Mouse (Mus musculus): Measurements from ENCODE around the gene Dok1. TPM values are rescaled to one million over a fixed set of nuclear protein-coding genes. Genes with fewer than 3 reads are reported as not detected.

Dok1 gene
- total and polyA plus RNA-seq, 2 experiments from 2014 or later = 6.3 to 11.5 TPM

- peak overlapping the region; percentile 11; the same call in 1 of the 2 replicates for H3K4me3 ChIP-seq (ENCODE audit: low read depth, low read length)
- no peaks in the 10 kb centered on the region for H3K9me3 ChIP-seq (replicated peaks; ENCODE audit: control insufficient read depth, low read length)
- DNase-seq (ENCODE audit: low spot score) (no peak), ATAC-seq (ENCODE audit: insufficient read depth, low read depth) (no peak)
- peaks cover 3% of the 10 kb centered on the region; the same call in 1 of the 2 replicates for H3K4me1 ChIP-seq (ENCODE audit: control insufficient read depth, insufficient read depth)
- H3K36me3 ChIP-seq (replicated peaks; ENCODE audit: control insufficient read depth, insufficient read depth, low read length) = no peaks in the 10 kb centered on the region
- TF ChIP-seq EP300 (IDR thresholded peaks at IDR 0.05; ENCODE audit: low read depth) (no peak), CTCF (IDR thresholded peaks at IDR 0.05; ENCODE audit: low read depth) (no peak)
- H3K27ac ChIP-seq (ENCODE audit: low read depth) = no peak overlapping the region
- no peak overlapping the region for H3K9ac ChIP-seq (replicated peaks; ENCODE audit: low read depth, low read length)
- peaks cover 97% of the 10 kb centered on the region for H3K27me3 ChIP-seq (ENCODE audit: control insufficient read depth, insufficient read depth, low read length)
- 4% methylated on average over 24 of the region's 24 CpGs for WGBS
- no peak overlapping the region for H3K4me2 ChIP-seq (ENCODE audit: low read depth, low read length)
Observed at GRCm38 (mm10) chr6:83071220-83071619, 37.9 kb upstream of the Dok1 start.

- ATAC-seq (ENCODE audit: insufficient read depth, low read depth) (no peak), DNase-seq (ENCODE audit: low spot score) (no peak)
- Histone ChIP-seq H3K4me1 (ENCODE audit: control insufficient read depth, insufficient read depth) (peaks cover 3% of the 10 kb centered on the region; the same call in 1 of the 2 replicates), H3K9me3 (replicated peaks; ENCODE audit: control insufficient read depth, low read length) (no peaks in the 10 kb centered on the region), H3K4me3 (ENCODE audit: low read depth, low read length) (peak overlapping the region; percentile 35), H3K4me2 (ENCODE audit: low read depth, low read length) (no peak overlapping the region), H3K36me3 (replicated peaks; ENCODE audit: control insufficient read depth, insufficient read depth, low read length) (no peaks in the 10 kb centered on the region), H3K9ac (replicated peaks; ENCODE audit: low read depth, low read length) (no peak overlapping the region), H3K27ac (ENCODE audit: low read depth) (no peak overlapping the region), H3K27me3 (ENCODE audit: control insufficient read depth, insufficient read depth, low read length) (peaks cover 97% of the 10 kb centered on the region)
- TF ChIP-seq EP300 (IDR thresholded peaks at IDR 0.05; ENCODE audit: low read depth) (no peak), CTCF (IDR thresholded peaks at IDR 0.05; ENCODE audit: low read depth) (no peak)
- 2% methylated on average over 49 of the region's 58 CpGs for WGBS
Observed at GRCm38 (mm10) chr6:83070311-83071219, 37.3 kb upstream of the Dok1 start.

GRCm38 (mm10) chr6:83070247-83070310 lies 36.8 kb upstream of the Dok1 start, which contains the start of gene Tlx2:
Gene Tlx2, minus strand, starts transcription at chr6:83070293.
- H3K4me1 ChIP-seq (ENCODE audit: control insufficient read depth, insufficient read depth) = peaks cover 3% of the 10 kb centered on the region; the same call in 1 of the 2 replicates
- peak within 1 kb of the TSS; percentile 35 for H3K4me3 ChIP-seq (ENCODE audit: low read depth, low read length)
- TF ChIP-seq CTCF (IDR thresholded peaks at IDR 0.05; ENCODE audit: low read depth) (no peak), EP300 (IDR thresholded peaks at IDR 0.05; ENCODE audit: low read depth) (no peak)
- DNase-seq (ENCODE audit: low spot score) (no peak), ATAC-seq (ENCODE audit: insufficient read depth, low read depth) (no peak)
- peak within 1 kb of the TSS; percentile 41; the same call in 1 of the 2 replicates for H3K4me2 ChIP-seq (ENCODE audit: low read depth, low read length)
- H3K9ac ChIP-seq (replicated peaks; ENCODE audit: low read depth, low read length) = no peak within 1 kb of the TSS
- peaks cover 97% of the 10 kb centered on the region for H3K27me3 ChIP-seq (ENCODE audit: control insufficient read depth, insufficient read depth, low read length)
- WGBS = 1% methylated on average over 10 of the region's 10 CpGs
- H3K27ac ChIP-seq (ENCODE audit: low read depth) = no peak within 1 kb of the TSS
- no peaks in the 10 kb centered on the region for H3K9me3 ChIP-seq (replicated peaks; ENCODE audit: control insufficient read depth, low read length)
- no peaks in the 10 kb centered on the region for H3K36me3 ChIP-seq (replicated peaks; ENCODE audit: control insufficient read depth, insufficient read depth, low read length)

- no peak overlapping the region for H3K9ac ChIP-seq (replicated peaks; ENCODE audit: low read depth, low read length)
- H3K36me3 ChIP-seq (replicated peaks; ENCODE audit: control insufficient read depth, insufficient read depth, low read length) = no peaks in the 10 kb centered on the region
- H3K4me3 ChIP-seq (ENCODE audit: low read depth, low read length) = peak overlapping the region; percentile 35
- TF ChIP-seq EP300 (IDR thresholded peaks at IDR 0.05; ENCODE audit: low read depth) (no peak), CTCF (IDR thresholded peaks at IDR 0.05; ENCODE audit: low read depth) (no peak)
- peaks cover 97% of the 10 kb centered on the region for H3K27me3 ChIP-seq (ENCODE audit: control insufficient read depth, insufficient read depth, low read length)
- H3K27ac ChIP-seq (ENCODE audit: low read depth) = no peak overlapping the region
- WGBS = 2% methylated on average over 68 of the region's 69 CpGs
- no peaks in the 10 kb centered on the region for H3K9me3 ChIP-seq (replicated peaks; ENCODE audit: control insufficient read depth, low read length)
- ATAC-seq (ENCODE audit: insufficient read depth, low read depth) (no peak), DNase-seq (ENCODE audit: low spot score) (no peak)
- H3K4me2 ChIP-seq (ENCODE audit: low read depth, low read length) = peak overlapping the region; percentile 13; the same call in 1 of the 2 replicates
- H3K4me1 ChIP-seq (ENCODE audit: control insufficient read depth, insufficient read depth) = peaks cover 3% of the 10 kb centered on the region; the same call in 1 of the 2 replicates
Observed at GRCm38 (mm10) chr6:83069488-83070246, 36.4 kb upstream of the Dok1 start.

- 2% methylated on average over 56 of the region's 81 CpGs for WGBS
- DNase-seq (ENCODE audit: low spot score) = no peak
- TF ChIP-seq EP300 (IDR thresholded peaks at IDR 0.05; ENCODE audit: low read depth) = no peak
- TF ChIP-seq CTCF (IDR thresholded peaks at IDR 0.05; ENCODE audit: low read depth) = no peak
- peak overlapping the region; percentile 35 for H3K4me3 ChIP-seq (ENCODE audit: low read depth, low read length)
- H3K27ac ChIP-seq (ENCODE audit: low read depth) = no peak overlapping the region
- peaks cover 97% of the 10 kb centered on the region for H3K27me3 ChIP-seq (ENCODE audit: control insufficient read depth, insufficient read depth, low read length)
- H3K9me3 ChIP-seq (replicated peaks; ENCODE audit: control insufficient read depth, low read length) = no peaks in the 10 kb centered on the region
- H3K4me2 ChIP-seq (ENCODE audit: low read depth, low read length) = peak overlapping the region; percentile 41
- H3K36me3 ChIP-seq (replicated peaks; ENCODE audit: control insufficient read depth, insufficient read depth, low read length) = no peaks in the 10 kb centered on the region
- ATAC-seq (ENCODE audit: insufficient read depth, low read depth) = no peak
- peaks cover 3% of the 10 kb centered on the region; the same call in 1 of the 2 replicates for H3K4me1 ChIP-seq (ENCODE audit: control insufficient read depth, insufficient read depth)
- H3K9ac ChIP-seq (replicated peaks; ENCODE audit: low read depth, low read length) = no peak overlapping the region
Observed at GRCm38 (mm10) chr6:83068706-83069487, 35.6 kb upstream of the Dok1 start.
